Mouse (Mus musculus): ENCODE measurements around the gene Stk35. TPM values are rescaled to one million over a fixed set of nuclear protein-coding genes. Genes with fewer than 3 reads are reported as not detected.
"Not testable (repeated sequence)": the region's sequence is repeated elsewhere in the genome, so short reads cannot be mapped to it uniquely, and the experiment has no call there.

Stk35 gene
- polyA plus RNA-seq, 1 experiment from 2014 or later: 16.4 TPM

DNA sequence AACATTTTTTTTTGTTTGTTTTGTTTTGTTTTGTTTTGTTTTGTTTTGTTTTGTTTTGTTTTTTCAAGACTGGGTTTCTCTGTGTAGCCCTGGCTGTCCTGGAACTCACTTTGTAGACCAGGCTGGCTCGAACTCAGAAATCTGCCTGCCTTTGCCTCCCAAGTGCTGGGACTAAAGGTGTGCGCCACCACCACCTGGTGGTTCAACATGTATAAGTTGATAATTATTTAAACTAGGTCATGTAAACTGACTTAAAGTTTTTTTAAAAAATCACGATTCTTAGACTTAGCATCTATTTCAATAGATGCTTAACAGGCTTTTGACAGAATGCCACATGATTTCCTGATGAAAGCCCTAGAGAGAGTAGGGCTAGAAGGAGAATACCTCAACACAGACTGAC, 48.8 kb downstream of the Stk35 start:
- not testable (repeated sequence) for H3K9ac ChIP-seq (ENCODE audit: low read depth, low read length); H3K4me3 ChIP-seq (ENCODE audit: low read length); ATAC-seq (ENCODE audit: low FRiP score, low TSS enrichment); H3K27me3 ChIP-seq (ENCODE audit: control insufficient read depth, insufficient read depth, low read length); H3K27ac ChIP-seq (ENCODE audit: low read depth, low read length); H3K4me1 ChIP-seq (ENCODE audit: control insufficient read depth, insufficient read depth, low read length); H3K9me3 ChIP-seq (ENCODE audit: control insufficient read depth, low read length); H3K4me2 ChIP-seq (replicated peaks; ENCODE audit: low read depth, low read length); H3K36me3 ChIP-seq (ENCODE audit: control insufficient read depth, insufficient read depth, low read length)
- 91% methylated on average over 3 of the region's 3 CpGs for WGBS

DNA sequence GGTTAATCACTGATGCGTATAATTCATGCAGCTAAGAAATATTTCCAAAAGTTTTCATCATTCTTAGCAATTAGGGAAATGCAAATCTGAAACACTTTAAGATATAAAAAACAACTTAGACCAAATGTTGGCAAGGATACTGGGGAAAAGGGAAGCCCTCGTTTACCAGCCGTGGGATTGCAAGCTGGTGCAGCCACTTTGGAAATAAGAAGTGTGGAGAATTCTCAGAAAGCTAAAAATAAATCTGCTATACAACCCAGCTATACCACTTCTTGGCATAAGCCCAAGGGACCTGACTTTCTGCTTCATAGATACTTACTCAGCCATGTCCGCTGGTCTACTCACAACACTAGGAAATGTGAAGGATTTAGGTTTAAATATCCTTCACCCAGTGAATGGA, 51.2 kb downstream of the Stk35 start:
- Histone ChIP-seq H3K4me1 (ENCODE audit: control insufficient read depth, insufficient read depth, low read length) (no peaks in the 10 kb centered on the region), H3K4me2 (replicated peaks; ENCODE audit: low read depth, low read length) (no peak overlapping the region), H3K9me3 (ENCODE audit: control insufficient read depth, low read length) (no peaks in the 10 kb centered on the region), H3K27me3 (ENCODE audit: control insufficient read depth, insufficient read depth, low read length) (no peaks in the 10 kb centered on the region), H3K4me3 (ENCODE audit: low read length) (no peak overlapping the region), H3K27ac (ENCODE audit: low read depth, low read length) (no peak overlapping the region), H3K36me3 (ENCODE audit: control insufficient read depth, insufficient read depth, low read length) (no peaks in the 10 kb centered on the region), H3K9ac (ENCODE audit: low read depth, low read length) (no peak overlapping the region)
- no peak for ATAC-seq (ENCODE audit: low FRiP score, low TSS enrichment)
- WGBS: 80% methylated on average over 4 of the region's 4 CpGs

DNA sequence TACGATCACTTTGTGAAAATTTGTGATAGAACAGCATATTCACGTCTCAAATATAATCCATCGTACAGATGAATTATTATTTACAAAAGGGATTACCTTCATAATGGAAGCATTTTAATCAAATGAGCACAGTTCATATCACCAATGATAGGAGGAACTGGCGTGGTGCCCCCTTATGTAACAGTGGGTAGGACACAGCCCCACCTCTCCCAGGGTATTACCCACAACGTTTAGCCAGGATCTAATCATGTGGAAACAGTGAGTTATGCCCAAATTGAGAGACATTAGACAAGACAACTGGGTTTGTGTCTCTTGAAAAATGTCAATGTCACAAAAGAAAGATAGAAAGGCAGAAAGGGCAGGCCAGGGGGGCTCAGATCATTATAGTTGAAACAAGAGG, 62.9 kb downstream of the Stk35 start:
- 87% methylated on average over 5 of the region's 5 CpGs for WGBS

DNA sequence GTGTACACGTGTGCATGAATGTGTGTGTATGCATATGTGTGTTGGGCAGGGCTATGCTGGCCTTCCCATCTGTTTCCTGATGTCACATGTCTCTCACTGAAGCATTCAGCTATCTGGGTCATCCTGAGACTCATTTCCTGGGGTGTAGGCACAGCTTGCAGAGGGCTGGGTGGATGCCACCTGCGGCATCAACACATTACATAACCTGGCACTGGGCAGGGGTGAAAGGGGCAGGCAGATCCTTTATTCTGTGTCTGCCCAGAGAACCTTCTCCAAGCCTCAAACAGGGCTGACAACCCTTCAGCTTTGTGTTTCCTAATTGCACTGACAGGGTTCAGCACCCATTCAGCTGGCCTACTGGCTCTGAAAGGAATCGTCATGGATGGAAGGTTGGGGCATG, 64.6 kb downstream of the Stk35 start:
- no peaks in the 10 kb centered on the region for H3K27me3 ChIP-seq (ENCODE audit: control insufficient read depth, insufficient read depth, low read length)
- ATAC-seq (ENCODE audit: low FRiP score, low TSS enrichment): no peak
- H3K9ac ChIP-seq (ENCODE audit: low read depth, low read length): no peak overlapping the region
- H3K36me3 ChIP-seq (ENCODE audit: control insufficient read depth, insufficient read depth, low read length): no peaks in the 10 kb centered on the region
- no peak overlapping the region for H3K4me3 ChIP-seq (ENCODE audit: low read length)
- H3K27ac ChIP-seq (ENCODE audit: low read depth, low read length): no peak overlapping the region
- no peaks in the 10 kb centered on the region for H3K4me1 ChIP-seq (ENCODE audit: control insufficient read depth, insufficient read depth, low read length)
- no peak overlapping the region for H3K4me2 ChIP-seq (replicated peaks; ENCODE audit: low read depth, low read length)
- WGBS: 66% methylated on average over 3 of the region's 3 CpGs
- H3K9me3 ChIP-seq (ENCODE audit: control insufficient read depth, low read length): no peaks in the 10 kb centered on the region

More for the DNA sequence above, 62.9 kb downstream of the Stk35 start:
- Histone ChIP-seq H3K27me3 (ENCODE audit: control insufficient read depth, insufficient read depth, low read length) (no peaks in the 10 kb centered on the region), H3K4me1 (ENCODE audit: control insufficient read depth, insufficient read depth, low read length) (no peaks in the 10 kb centered on the region), H3K9ac (ENCODE audit: low read depth, low read length) (no peak overlapping the region), H3K27ac (ENCODE audit: low read depth, low read length) (no peak overlapping the region), H3K36me3 (ENCODE audit: control insufficient read depth, insufficient read depth, low read length) (no peaks in the 10 kb centered on the region), H3K4me2 (replicated peaks; ENCODE audit: low read depth, low read length) (no peak overlapping the region), H3K4me3 (ENCODE audit: low read length) (no peak overlapping the region), H3K9me3 (ENCODE audit: control insufficient read depth, low read length) (no peaks in the 10 kb centered on the region)
- no peak for ATAC-seq (ENCODE audit: low FRiP score, low TSS enrichment)

DNA sequence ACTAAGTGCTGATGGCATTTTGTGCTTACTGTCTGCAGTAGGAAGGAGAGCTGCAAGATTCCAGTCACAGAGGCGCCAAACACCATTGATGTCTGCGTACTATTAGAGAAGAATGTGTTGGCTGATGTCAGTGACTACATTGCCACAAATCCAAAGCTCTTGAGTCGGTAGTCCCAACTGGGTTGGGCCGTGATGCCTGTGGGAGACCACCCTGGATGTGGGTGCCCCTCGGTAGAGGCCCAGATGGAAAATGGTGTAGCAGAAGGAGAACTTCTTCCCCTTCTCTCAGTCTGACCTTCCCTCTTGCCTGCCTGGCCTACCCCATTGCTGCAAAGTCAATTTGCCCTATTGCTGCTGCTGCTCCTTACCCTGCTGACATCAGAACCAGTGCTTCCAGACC, 68.8 kb downstream of the Stk35 start:
- H3K9me3 ChIP-seq (ENCODE audit: control insufficient read depth, low read length): no peaks in the 10 kb centered on the region
- H3K27ac ChIP-seq (ENCODE audit: low read depth, low read length): no peak overlapping the region
- no peak for ATAC-seq (ENCODE audit: low FRiP score, low TSS enrichment)
- H3K4me3 ChIP-seq (ENCODE audit: low read length): no peak overlapping the region
- WGBS: 92% methylated on average over 5 of the region's 5 CpGs
- H3K36me3 ChIP-seq (ENCODE audit: control insufficient read depth, insufficient read depth, low read length): no peaks in the 10 kb centered on the region
- H3K4me2 ChIP-seq (replicated peaks; ENCODE audit: low read depth, low read length): no peak overlapping the region
- H3K9ac ChIP-seq (ENCODE audit: low read depth, low read length): no peak overlapping the region
- H3K4me1 ChIP-seq (ENCODE audit: control insufficient read depth, insufficient read depth, low read length): no peaks in the 10 kb centered on the region
- H3K27me3 ChIP-seq (ENCODE audit: control insufficient read depth, insufficient read depth, low read length): no peaks in the 10 kb centered on the region

DNA sequence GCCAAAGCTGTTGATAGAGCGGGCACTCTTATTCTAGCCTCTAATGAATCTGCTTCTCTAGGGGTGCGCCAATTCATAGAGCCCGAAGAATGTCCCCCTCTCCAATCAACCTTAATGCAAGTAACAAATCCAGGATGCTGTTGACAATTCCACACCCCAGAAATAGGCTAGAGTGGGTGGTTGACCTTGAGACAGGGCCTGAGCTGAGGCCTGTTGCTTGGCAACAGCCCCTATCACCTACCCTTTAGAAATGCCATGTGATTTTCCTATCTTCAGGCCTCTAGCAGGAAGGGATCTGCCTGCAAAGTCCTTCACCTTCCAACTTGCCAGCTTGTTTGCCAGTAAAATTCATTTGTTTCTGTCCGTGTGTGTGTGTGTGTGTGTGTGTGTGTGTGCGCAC, 70.9 kb downstream of the Stk35 start:
- no peaks in the 10 kb centered on the region for H3K4me1 ChIP-seq (ENCODE audit: control insufficient read depth, insufficient read depth, low read length)
- no peak overlapping the region for H3K27ac ChIP-seq (ENCODE audit: low read depth, low read length)
- H3K9me3 ChIP-seq (ENCODE audit: control insufficient read depth, low read length): no peaks in the 10 kb centered on the region
- ATAC-seq (ENCODE audit: low FRiP score, low TSS enrichment): no peak
- no peak overlapping the region for H3K9ac ChIP-seq (ENCODE audit: low read depth, low read length)
- H3K27me3 ChIP-seq (ENCODE audit: control insufficient read depth, insufficient read depth, low read length): no peaks in the 10 kb centered on the region
- 92% methylated on average over 5 of the region's 5 CpGs for WGBS
- no peak overlapping the region for H3K4me2 ChIP-seq (replicated peaks; ENCODE audit: low read depth, low read length)
- H3K36me3 ChIP-seq (ENCODE audit: control insufficient read depth, insufficient read depth, low read length): no peaks in the 10 kb centered on the region
- no peak overlapping the region for H3K4me3 ChIP-seq (ENCODE audit: low read length)

DNA sequence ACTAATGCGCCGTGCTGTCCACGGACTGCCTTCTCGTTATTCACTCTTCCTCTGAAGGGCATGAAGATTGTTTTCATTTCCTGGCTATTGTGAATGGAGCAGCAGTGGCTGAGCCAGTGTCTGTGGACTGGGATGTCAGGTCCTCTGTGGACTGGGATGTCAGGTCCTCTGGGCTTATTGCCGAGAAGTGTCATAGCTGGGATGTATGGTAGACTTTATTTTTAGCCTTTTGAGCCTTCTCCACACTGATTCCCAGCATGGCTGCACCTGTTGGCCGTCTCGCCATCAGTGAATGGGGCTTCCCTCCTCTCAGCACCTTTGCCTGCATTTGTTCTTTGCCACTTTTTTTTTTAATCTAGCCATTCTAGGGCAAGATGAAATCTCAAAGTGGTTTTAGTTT, 71.8 kb downstream of the Stk35 start:
- Histone ChIP-seq H3K9ac (ENCODE audit: low read depth, low read length) (no peak overlapping the region), H3K4me3 (ENCODE audit: low read length) (no peak overlapping the region), H3K27me3 (ENCODE audit: control insufficient read depth, insufficient read depth, low read length) (no peaks in the 10 kb centered on the region), H3K4me2 (replicated peaks; ENCODE audit: low read depth, low read length) (no peak overlapping the region), H3K4me1 (ENCODE audit: control insufficient read depth, insufficient read depth, low read length) (no peaks in the 10 kb centered on the region), H3K27ac (ENCODE audit: low read depth, low read length) (no peak overlapping the region), H3K9me3 (ENCODE audit: control insufficient read depth, low read length) (no peaks in the 10 kb centered on the region), H3K36me3 (ENCODE audit: control insufficient read depth, insufficient read depth, low read length) (no peaks in the 10 kb centered on the region)
- 84% methylated on average over 7 of the region's 7 CpGs for WGBS
- no peak for ATAC-seq (ENCODE audit: low FRiP score, low TSS enrichment)

DNA sequence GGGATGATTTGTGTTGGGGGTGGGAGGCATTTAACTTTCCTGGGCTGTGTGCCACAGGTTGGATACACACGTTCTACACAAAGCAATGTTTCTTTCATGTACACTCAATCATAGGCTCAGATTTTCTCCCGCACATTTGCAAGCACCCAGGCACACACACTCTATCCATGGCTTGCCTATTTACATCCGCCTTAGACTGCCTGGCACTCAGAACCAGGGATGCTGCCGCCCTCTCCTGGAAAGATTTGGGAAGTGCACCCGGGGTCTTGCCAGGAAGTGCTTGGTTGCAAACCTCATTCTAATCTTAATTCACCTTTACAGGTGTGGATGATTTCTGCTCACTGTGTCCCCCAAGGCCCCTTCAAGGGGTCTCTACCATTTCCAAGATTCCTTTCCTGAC, 73.2 kb downstream of the Stk35 start:
- Histone ChIP-seq H3K36me3 (ENCODE audit: control insufficient read depth, insufficient read depth, low read length) (no peaks in the 10 kb centered on the region), H3K27me3 (ENCODE audit: control insufficient read depth, insufficient read depth, low read length) (no peaks in the 10 kb centered on the region), H3K9ac (ENCODE audit: low read depth, low read length) (no peak overlapping the region), H3K4me2 (replicated peaks; ENCODE audit: low read depth, low read length) (no peak overlapping the region), H3K9me3 (ENCODE audit: control insufficient read depth, low read length) (no peaks in the 10 kb centered on the region), H3K4me3 (ENCODE audit: low read length) (no peak overlapping the region), H3K27ac (ENCODE audit: low read depth, low read length) (no peak overlapping the region), H3K4me1 (ENCODE audit: control insufficient read depth, insufficient read depth, low read length) (no peaks in the 10 kb centered on the region)
- WGBS: 11% methylated on average over 5 of the region's 5 CpGs
- ATAC-seq (ENCODE audit: low FRiP score, low TSS enrichment): no peak

DNA sequence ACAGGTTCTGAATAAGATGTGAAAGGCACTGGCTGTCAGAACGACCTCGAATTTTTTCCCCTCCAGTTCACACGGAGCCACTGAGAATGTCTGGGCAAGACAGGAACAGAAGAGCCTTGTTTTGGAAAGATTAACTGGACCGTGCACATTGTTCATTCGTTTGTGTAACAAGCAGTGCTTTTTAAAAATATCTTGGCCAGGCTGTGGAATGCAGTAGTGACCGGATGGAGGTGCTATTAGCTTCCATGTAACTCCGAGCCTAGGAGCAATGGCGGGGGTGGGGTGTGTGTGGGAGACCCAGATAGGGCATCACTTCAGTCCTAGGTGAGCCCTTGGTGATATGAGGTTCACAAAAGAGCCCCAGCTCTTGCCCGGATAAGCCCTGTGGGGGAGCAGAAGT, 73.8 kb downstream of the Stk35 start:
- Histone ChIP-seq H3K9me3 (ENCODE audit: control insufficient read depth, low read length) (no peaks in the 10 kb centered on the region), H3K4me3 (ENCODE audit: low read length) (no peak overlapping the region), H3K4me2 (replicated peaks; ENCODE audit: low read depth, low read length) (no peak overlapping the region), H3K36me3 (ENCODE audit: control insufficient read depth, insufficient read depth, low read length) (no peaks in the 10 kb centered on the region), H3K9ac (ENCODE audit: low read depth, low read length) (no peak overlapping the region), H3K4me1 (ENCODE audit: control insufficient read depth, insufficient read depth, low read length) (no peaks in the 10 kb centered on the region), H3K27ac (ENCODE audit: low read depth, low read length) (no peak overlapping the region), H3K27me3 (ENCODE audit: control insufficient read depth, insufficient read depth, low read length) (no peaks in the 10 kb centered on the region)
- WGBS: 66% methylated on average over 9 of the region's 9 CpGs
- ATAC-seq (ENCODE audit: low FRiP score, low TSS enrichment): no peak
